Mouse (Mus musculus) myocyte (in vitro differentiated cells): ENCODE measurements at regions not wholly inside any gene's neighbourhood (a gene's known extent, or its start where the extent isn't known, plus 50 kb on each side); places are given as distances from the start of the nearest gene placed in this dataset.
"Not testable (repeated sequence)": the region's sequence is repeated elsewhere in the genome, so short reads cannot be mapped to it uniquely, and the experiment has no call there.

Experiments
- H3K27me3 ChIP-seq: one replicate; pipeline ENCODE4 v1.6.1; 2011; ENCODE audit not compliant: control insufficient read depth, insufficient read depth, insufficient read length
- H3K36me3 ChIP-seq: one replicate; pipeline ENCODE4 v1.6.1; 2011; ENCODE audit not compliant: control insufficient read depth, insufficient read depth
- H3K4me2 ChIP-seq: one replicate; pipeline ENCODE4 v1.6.1; 2011; ENCODE audit warnings: low read depth, control low read depth
- H3K4me3 ChIP-seq: one replicate; pipeline ENCODE4 v1.5.1; 2011; ENCODE audit warnings: mild to moderate bottlenecking, control low read depth, moderate library complexity
- H3K79me2 ChIP-seq: one replicate; pipeline ENCODE4 v1.6.1; 2011; ENCODE audit not compliant: control insufficient read depth, insufficient read depth
- H3ac ChIP-seq: one replicate; pipeline ENCODE4 v1.6.1; 2011; ENCODE audit not compliant: control insufficient read depth, insufficient read length
- CEBPB ChIP-seq: IDR thresholded peaks from 2 replicates; pipeline ENCODE4 v1.6.1; 2011; ENCODE audit warnings: mild to moderate bottlenecking, moderate library complexity; ENCODE audit not compliant: poor library complexity, insufficient read depth, severe bottlenecking
- E2F4 ChIP-seq: IDR thresholded peaks from one replicate; pipeline ENCODE4 v1.6.1; 2011; ENCODE audit warnings: mild to moderate bottlenecking, control low read depth, moderate library complexity; ENCODE audit not compliant: insufficient read depth
- MAX ChIP-seq: IDR thresholded peaks from one replicate; pipeline ENCODE4 v1.6.1; 2011; ENCODE audit warnings: low read depth, mild to moderate bottlenecking, control low read depth
- MYOD1 ChIP-seq, 3 experiments: IDR thresholded peaks; one replicate each; pipeline ENCODE4 v1.6.1; 2011; ENCODE audit warnings: control low read depth in 2 of 3, low read depth in 2 of 3, mild to moderate bottlenecking in 2 of 3, moderate library complexity in 1 of 3; ENCODE audit not compliant: insufficient read length in 2 of 3, control insufficient read depth in 1 of 3
- MYOG ChIP-seq, 3 experiments: IDR thresholded peaks; one replicate each; pipeline ENCODE4 v1.6.1; 2011; ENCODE audit warnings: control low read depth in 2 of 3, low read depth in 2 of 3, mild to moderate bottlenecking in 2 of 3; ENCODE audit not compliant: insufficient read length in 2 of 3, control insufficient read depth in 1 of 3, insufficient read depth in 1 of 3
- POLR2A ChIP-seq: IDR thresholded peaks from one replicate; pipeline ENCODE4 v1.6.1; 2011; ENCODE audit warnings: low read depth, mild to moderate bottlenecking, control low read depth, moderate library complexity; ENCODE audit not compliant: insufficient read length
- POLR2AphosphoS2 ChIP-seq: IDR thresholded peaks from one replicate; pipeline ENCODE4 v1.6.1; 2011; ENCODE audit warnings: low read depth, control low read depth; ENCODE audit not compliant: insufficient read length
- REST ChIP-seq: IDR thresholded peaks from one replicate; pipeline ENCODE4 v1.6.1; 2011; ENCODE audit warnings: mild to moderate bottlenecking, control low read depth, moderate library complexity; ENCODE audit not compliant: insufficient read depth, insufficient read length
- SRF ChIP-seq: IDR thresholded peaks from one replicate; pipeline ENCODE4 v1.6.1; 2011; ENCODE audit warnings: low read depth; ENCODE audit not compliant: control insufficient read depth, insufficient read length
- TCF12 ChIP-seq: IDR thresholded peaks from one replicate; pipeline ENCODE4 v1.6.1; 2011; ENCODE audit warnings: mild to moderate bottlenecking, control low read depth; ENCODE audit not compliant: poor library complexity, insufficient read depth, severe bottlenecking
- TCF3 ChIP-seq: IDR thresholded peaks from one replicate; pipeline ENCODE4 v1.6.1; 2011; ENCODE audit warnings: low read depth, control low read depth; ENCODE audit not compliant: insufficient read length
- USF1 ChIP-seq: IDR thresholded peaks from one replicate; pipeline ENCODE4 v1.6.1; 2011; ENCODE audit warnings: low read depth, mild to moderate bottlenecking, control low read depth, moderate library complexity

- H3K79me2 ChIP-seq, H3ac ChIP-seq, H3K27me3 ChIP-seq, H3K4me3 ChIP-seq, H3K36me3 ChIP-seq: not testable (repeated sequence)
- H3K4me2 ChIP-seq: peak overlapping the region; percentile 66
These were observed 54.3 kb upstream of the Ccdc66 start for GRCm38 (mm10) chr14:27562564-27562963.

GRCm38 (mm10) chr14:27561974-27562373 lies 53.7 kb upstream of the Ccdc66 start:
- not testable (repeated sequence) for H3ac ChIP-seq, H3K4me3 ChIP-seq, H3K4me2 ChIP-seq, H3K36me3 ChIP-seq, H3K79me2 ChIP-seq, H3K27me3 ChIP-seq

- no peak overlapping the region for H3K4me3 ChIP-seq
- H3ac ChIP-seq: no peak overlapping the region
- no peaks in the 10 kb centered on the region for H3K79me2 ChIP-seq
- no peak for TF ChIP-seq POLR2A
- TF ChIP-seq E2F4: no peak
- no peak for TF ChIP-seq MAX
- TF ChIP-seq CEBPB: no peak
- no peak for TF ChIP-seq SRF
- no peak for TF ChIP-seq TCF3
- TF ChIP-seq TCF12: no peak
- no peak for TF ChIP-seq REST
- TF ChIP-seq MYOG (IDR thresholded peaks at IDR 0.05; ENCODE audit: control insufficient read depth in 1 of 3, insufficient read depth in 1 of 3, insufficient read length in 2 of 3, low read depth in 2 of 3): no peak
- no peak for TF ChIP-seq MYOD1 (IDR thresholded peaks at IDR 0.05; ENCODE audit: control insufficient read depth in 1 of 3, insufficient read length in 2 of 3, low read depth in 2 of 3)
- TF ChIP-seq POLR2AphosphoS2: no peak
- TF ChIP-seq USF1: no peak
- no peaks in the 10 kb centered on the region for H3K36me3 ChIP-seq
- no peaks in the 10 kb centered on the region for H3K27me3 ChIP-seq
- H3K4me2 ChIP-seq: no peak overlapping the region
These were observed 52.2 kb upstream of the Ccdc66 start for GRCm38 (mm10) chr14:27560434-27560833.

- no peaks in the 10 kb centered on the region for H3K27me3 ChIP-seq
- H3K4me2 ChIP-seq: no peak overlapping the region
- H3ac ChIP-seq: no peak overlapping the region
- TF ChIP-seq E2F4 (no peak), POLR2A (no peak)
- H3K36me3 ChIP-seq: no peaks in the 10 kb centered on the region
- no peaks in the 10 kb centered on the region for H3K79me2 ChIP-seq
- no peak overlapping the region for H3K4me3 ChIP-seq
These were observed 50.7 kb upstream of the Ccdc66 start for GRCm38 (mm10) chr14:27558794-27559491.
